Mouse (Mus musculus) T-helper 17 cell (primary cell): Measurements from ENCODE around the gene Gm28490.
"Not testable (repeated sequence)": the region's sequence is repeated elsewhere in the genome, so short reads cannot be mapped to it uniquely, and the experiment has no call there.

ENCODE experiments used
- in situ Hi-C, 2 experiments: fragments of 300-600 bp; cut with MboI, MseI; formaldehyde crosslinking; loops; 1 replicate in 1 of 2; 2 replicates in 1 of 2; pipeline ENCODE4 v1.15.1; 2025; ENCODE audit warnings: high pct_unique_total_duplicates in 2 of 2

The Gm28490 gene

GRCm38 (mm10) chrY:31634656-31635055 is at the start of gene Gm28490:
Gene Gm28490 (minus strand): TSS chrY:31634756.
- in situ Hi-C loops = not testable (repeated sequence)
